Mouse (Mus musculus) hematopoietic multipotent progenitor cell, adult 10-12 weeks (in vitro differentiated cells): Measurements from ENCODE around the gene Serpina3a. TPM values are rescaled to one million over a fixed set of nuclear protein-coding genes. Genes with fewer than 3 reads are reported as not detected.

Experiments
- polyA plus RNA-seq: library from polyadenylated mRNA; stranded (reverse); fragments of >175 nt; gene quantifications from 2 replicates; pipeline ENCODE4 v1.2.3, GENCODE M21; 2012; ENCODE audit warnings: low replicate concordance

Serpina3a gene
- polyA plus RNA-seq = not detected in 2 replicates

DNA sequence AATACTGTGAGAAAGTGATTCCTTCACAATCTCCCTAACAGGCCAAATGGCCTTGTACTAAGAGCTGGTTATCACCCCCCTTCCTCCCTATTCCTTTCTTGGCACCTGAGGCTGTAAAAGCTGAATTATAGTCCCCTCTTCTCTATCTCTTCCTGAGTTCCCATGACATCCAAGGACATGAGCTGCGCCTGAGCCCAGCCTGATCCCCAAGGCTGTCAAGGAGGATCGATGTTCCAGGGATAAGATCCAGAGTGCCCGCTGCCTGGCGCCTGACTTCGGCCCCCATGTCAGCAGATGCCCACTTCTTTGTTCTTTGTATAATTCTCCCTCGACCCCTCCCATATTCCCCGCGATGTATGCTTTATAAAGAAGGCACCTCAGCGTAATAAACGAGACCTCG, at the start of gene Serpina3a:
Gene Serpina3a (plus strand): TSS at position 392 of the 400 bp plus-strand sequence.

GRCm38 (mm10) chr12:104100768-104101167, 11.8 kb upstream of the Serpina3a start, which contains the start of gene Serpina5:
Serpina5 (plus strand) TSS chr12:104101113.

DNA sequence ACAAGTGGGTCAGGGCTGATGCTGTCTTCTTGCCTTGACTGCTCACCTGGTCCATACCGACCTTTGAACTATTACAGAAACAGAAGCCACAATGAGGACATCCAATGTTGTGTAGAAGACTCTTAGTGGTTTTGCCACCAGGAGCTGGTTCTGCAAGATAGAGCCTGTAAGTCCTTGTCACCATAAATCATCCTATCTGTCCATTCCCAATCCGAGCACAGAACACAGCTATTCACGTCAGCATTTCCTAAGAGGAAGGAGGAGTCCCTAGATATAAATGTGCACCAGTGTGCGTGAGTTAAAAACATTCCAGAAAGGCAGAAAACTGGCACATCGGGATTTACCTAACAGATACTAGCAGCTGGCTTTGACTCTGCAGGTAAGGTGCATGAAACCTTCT, 15.2 kb downstream of the Serpina3a start, which contains the start of gene Serpina3b:
Gene Serpina3b (plus strand): TSS at position 301 of the 400 bp plus-strand sequence.

DNA sequence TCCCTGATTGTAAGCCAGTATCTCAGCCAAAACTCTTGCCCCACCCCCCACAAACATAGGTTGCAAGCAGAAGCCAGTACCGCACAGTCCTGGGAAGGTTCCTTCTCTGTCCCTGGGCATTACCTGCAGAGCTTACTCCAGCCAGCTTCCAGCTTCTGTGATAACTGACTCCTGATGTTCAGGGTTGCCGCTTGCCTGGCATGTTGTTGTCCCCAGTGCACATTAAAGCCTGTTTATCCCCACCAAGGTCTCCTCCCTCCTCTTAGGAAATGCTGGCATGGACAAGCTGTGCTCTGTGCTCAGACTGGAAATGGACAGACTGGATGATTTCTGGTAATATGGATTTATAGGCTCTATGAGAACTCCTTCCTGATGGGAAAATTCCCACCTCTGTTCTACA, 41.1 kb downstream of the Serpina3a start, which contains the start of gene Serpina3c:
Gene Serpina3c (minus strand): TSS at position 215 of the 400 bp plus-strand sequence.

Other genes with a start within 250 kb of the Serpina3a start
- gene Serpina1a, start 249.2 kb upstream of the Serpina3a start, polyA plus RNA-seq = not detected in 2 replicates
- 0.29 TPM in 1 of 2 replicates, not detected in the other for gene Serpina1c, start 207.8 kb upstream of the Serpina3a start, polyA plus RNA-seq
- not detected in 2 replicates for gene Serpina1e, start 153.7 kb upstream of the Serpina3a start, polyA plus RNA-seq
- not detected in 2 replicates for gene Serpina11, start 122.8 kb upstream of the Serpina3a start, polyA plus RNA-seq
- 0.22 and 0.39 TPM in 2 replicates for gene Serpina9, start 99.0 kb upstream of the Serpina3a start, polyA plus RNA-seq
- gene Serpina12, start 68.3 kb upstream of the Serpina3a start, polyA plus RNA-seq = not detected in 2 replicates
- 0.27 TPM in 1 of 2 replicates, not detected in the other for gene Serpina5, start 11.6 kb upstream of the Serpina3a start, polyA plus RNA-seq
- 0.09 TPM in 1 of 2 replicates, not detected in the other for gene Serpina3b, start 15.3 kb downstream of the Serpina3a start, polyA plus RNA-seq
- not detected in 2 replicates for gene Serpina3c, start 41.1 kb downstream of the Serpina3a start, polyA plus RNA-seq
- 0.24 and 0.48 TPM in 2 replicates for gene Serpina3f, start 101.8 kb downstream of the Serpina3a start, polyA plus RNA-seq
- gene Serpina3g, start 123.5 kb downstream of the Serpina3a start, polyA plus RNA-seq = 10.7 and 22.1 TPM in 2 replicates
- gene Serpina3i, start 150.4 kb downstream of the Serpina3a start, polyA plus RNA-seq = not detected in 2 replicates
- gene Serpina3j, start 201.8 kb downstream of the Serpina3a start, polyA plus RNA-seq = not detected in 2 replicates
- not detected in 2 replicates for gene Serpina3k, start 225.8 kb downstream of the Serpina3a start, polyA plus RNA-seq
- not detected in 2 replicates for gene Serpina3m, start 225.8 kb downstream of the Serpina3a start, polyA plus RNA-seq